ENCODE assay signal across 8 mouse cellular contexts in genomic region chr12:24707954-24708823, GRCm38 (mm10). TPM values are rescaled to one million over a fixed set of nuclear protein-coding genes. Genes with fewer than 3 reads are reported as not detected.
DNase-seq lines count a peak whose midpoint lies in the region; ATAC-seq and TF ChIP-seq lines count a peak whose summit lies in the region.

TSS of gene Rrm2 (plus strand) at chr12:24708241.

- CTCF ChIA-PET in Patski (lab: Charles Lee): interaction anchor here (1.0 to 6.0 kb wide), 10 partner anchors 10 to 268 kb away, joined by 3 to 69 read pairs (median 3); no protein-coding TSS in a partner anchor

- 0% methylated on average over 83 of the region's 83 CpGs for WGBS in hindbrain, embryonic 13.5 days

- peaks cover 29% of the 10 kb centered on the region for H3K4me1 ChIP-seq in hindbrain, embryonic 13.5 days (replicated peaks)

- peak within 1 kb of the TSS; percentile 86 for H3K4me3 ChIP-seq in hindbrain, embryonic 13.5 days

- H3K9ac ChIP-seq in hindbrain, embryonic 13.5 days: peak within 1 kb of the TSS; percentile 84

- H3K27me3 ChIP-seq in Patski: no peaks in the 10 kb centered on the region
- H3K27me3 ChIP-seq in hindbrain, embryonic 13.5 days: peaks cover 10% of the 10 kb centered on the region; the same call in 1 of the 2 replicates

- no peaks in the 10 kb centered on the region for H3K9me3 ChIP-seq in hindbrain, embryonic 13.5 days

- POLR2A ChIA-PET in Patski (lab: Charles Lee): no interaction called here

- peak within 1 kb of the TSS; percentile 77 for H3K4me2 ChIP-seq in hindbrain, embryonic 13.5 days

- peak within 1 kb of the TSS; percentile 75 for H3K27ac ChIP-seq in hindbrain, embryonic 13.5 days

- DNase-seq in Patski (ENCODE audit: low read depth, low spot score): no peak
- DNase-seq in cerebellum, postnatal 10 days: peak; percentile 97 to 98
- DNase-seq in frontal cortex, postnatal 14 days (ENCODE audit: low spot score in 2 of 2): peak; percentile 78 to 89
- DNase-seq in layer of hippocampus, postnatal 25 days (ENCODE audit: extremely low spot score in 1 of 2, low spot score in 1 of 2): peak; percentile 87 to 93
- DNase-seq in lung, postnatal 14 days: peak; percentile 96
- DNase-seq in ovary, postnatal 36 days (ENCODE audit: low spot score): peak; percentile 95
- peak; percentile 98 for DNase-seq in thymus, postnatal 14 days

- no peak for TF ChIP-seq CTCF in Patski (IDR thresholded peaks at IDR 0.05)

- H3K36me3 ChIP-seq in hindbrain, embryonic 13.5 days: peaks cover 6% of the 10 kb centered on the region; the same call in 1 of the 2 replicates

- in situ Hi-C loops in Patski (cut with MboI; ENCODE audit: low pct_unique_long_range_greater_than_20kb): loop anchor here (5.0 kb wide), 1 partner anchor 36 kb away; no protein-coding TSS in a partner anchor

- peak; percentile 85 for ATAC-seq in Patski
- peak; percentile 91 for ATAC-seq in hindbrain, embryonic 13.5 days (ENCODE audit: low FRiP score)

RNA-seq across cellular contexts. Expression of gene Rrm2, which starts in this region (rescaled TPM):
- 129 TPM for polyA plus RNA-seq in Patski (2021)
- polyA plus RNA-seq in hindbrain, embryonic 13.5 days (2015; fragmentation: Nextera tagmentation; extraction: Ambion mirVana): 71.9 and 90.1 TPM in 2 replicates
- total RNA-seq in layer of hippocampus, postnatal 25 days (2021): 1 to 10 TPM; 2.6 to 3.5 TPM
